Mouse (Mus musculus): ENCODE results near the gene Crybg1. TPM values are rescaled to one million over a fixed set of nuclear protein-coding genes. Genes with fewer than 3 reads are reported as not detected.

Gene Crybg1
- total RNA-seq, 2 experiments from 2014 or later, result 0.42 to 0.48 TPM

DNA sequence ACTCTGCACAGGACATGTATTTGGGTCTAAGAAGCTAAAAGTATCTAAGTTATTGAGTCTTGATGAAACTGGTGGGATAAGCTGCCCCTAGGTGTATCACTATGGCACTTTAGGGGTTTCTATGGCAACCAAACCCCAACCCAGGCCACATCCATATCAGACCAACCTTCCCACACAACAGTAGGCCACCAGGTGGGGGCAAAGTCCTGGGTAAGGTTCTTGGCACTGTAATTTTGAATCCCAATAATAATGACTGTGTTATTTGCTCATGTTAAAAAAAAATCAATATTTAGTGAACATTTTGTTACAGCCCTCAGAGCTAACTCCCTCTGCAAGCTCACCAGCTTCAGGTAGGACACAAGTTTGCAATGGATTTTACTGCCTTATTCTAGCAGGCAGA lies 38.2 kb downstream of the Crybg1 start:
- intact Hi-C loops (cut with DNase I), result no loop called here
- no peak for DNase-seq

DNA sequence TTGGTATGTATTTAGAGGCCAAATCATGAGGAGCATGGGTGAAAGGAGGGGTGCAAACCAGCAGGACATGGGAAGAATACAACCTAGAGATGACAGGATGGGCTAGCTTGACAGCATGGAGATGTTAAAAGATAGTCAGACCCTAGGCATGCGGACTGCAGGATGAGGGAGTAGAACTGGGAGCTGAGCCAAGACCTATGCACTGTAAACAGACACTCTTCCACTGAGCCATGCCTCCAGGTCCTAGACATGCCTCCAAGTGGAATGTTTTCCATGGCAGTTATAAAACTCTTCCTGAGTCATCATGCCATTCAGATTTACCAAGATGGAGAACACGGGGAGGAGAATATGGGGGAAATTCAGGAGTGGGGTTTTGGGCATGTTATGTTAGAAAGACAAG lies 53.9 kb downstream of the Crybg1 start:
- intact Hi-C loops (cut with DNase I), result no loop called here
- DNase-seq, result no peak

DNA sequence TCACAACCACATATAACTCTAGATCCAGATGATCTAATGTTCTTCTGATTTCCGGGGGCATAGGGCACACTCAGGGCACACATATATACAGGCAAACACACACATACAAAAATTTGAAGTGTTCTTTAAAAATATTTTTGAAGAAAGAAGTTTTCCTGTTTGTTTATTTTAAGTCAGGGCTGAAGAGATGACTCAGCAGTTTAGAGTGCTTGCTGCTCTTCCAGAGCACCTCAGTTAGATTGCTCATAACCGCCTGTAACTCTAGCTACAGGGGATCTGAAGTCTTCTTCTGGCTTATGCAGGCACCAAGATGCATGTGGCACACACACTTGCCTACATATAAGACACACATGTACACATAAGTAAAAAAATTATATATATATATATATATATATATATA lies 56.9 kb downstream of the Crybg1 start:
- intact Hi-C loops (cut with DNase I), result no loop called here
- no peak for DNase-seq

DNA sequence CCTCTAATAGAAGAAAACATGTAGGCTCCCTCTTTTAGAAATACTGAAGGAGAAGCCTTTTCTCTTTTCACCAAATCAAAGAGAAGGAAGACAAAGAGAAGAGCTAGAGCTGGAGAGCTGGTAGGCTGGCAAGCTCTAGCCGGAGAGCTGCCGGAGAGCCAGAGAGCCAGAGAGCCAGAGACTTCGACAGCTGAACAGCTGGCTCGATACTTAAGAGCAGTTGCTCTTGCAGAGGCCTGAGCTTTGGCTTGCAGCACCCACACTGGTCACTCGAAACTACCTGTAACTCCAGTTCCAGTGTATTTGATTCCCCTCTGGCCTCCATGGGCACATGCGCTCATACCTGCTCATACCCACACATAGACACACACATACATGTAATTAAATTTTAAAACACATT lies 68.3 kb downstream of the Crybg1 start:
- DNase-seq, result no peak
- intact Hi-C loops (cut with DNase I), result no loop called here

DNA sequence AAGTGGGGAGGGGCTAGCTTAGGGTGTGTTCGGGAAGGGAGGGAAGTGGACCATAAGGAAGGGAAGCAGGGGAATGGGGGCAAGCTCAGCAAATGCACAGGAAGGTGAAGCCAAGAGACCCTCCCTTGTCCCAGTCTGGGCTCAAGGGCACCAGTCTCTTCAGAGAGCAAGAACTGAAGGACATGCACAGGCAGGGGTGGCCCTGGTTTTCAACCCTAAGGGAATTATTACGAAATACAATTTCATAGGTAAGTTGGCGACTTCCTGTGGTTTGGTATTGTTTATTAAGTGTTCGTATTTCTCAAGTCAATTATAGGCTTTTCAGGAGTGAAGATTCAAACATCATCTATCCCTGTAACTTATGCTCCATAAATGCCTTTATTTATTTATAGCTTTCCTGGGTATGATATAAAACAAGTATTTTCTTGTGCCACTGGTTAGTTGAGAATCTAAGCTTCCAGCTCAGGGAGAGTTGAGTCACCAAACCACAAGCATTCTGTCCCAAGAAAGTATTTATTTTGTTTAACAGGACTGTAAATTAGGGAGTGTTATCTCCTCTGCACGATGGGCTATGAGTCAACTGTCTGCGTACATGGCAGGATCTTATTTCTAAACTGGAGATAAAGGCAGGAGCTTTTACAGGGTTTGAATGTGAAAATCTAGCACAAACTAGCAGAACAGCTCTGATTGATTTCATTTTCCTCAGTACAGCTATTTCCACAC lies 69.7 kb downstream of the Crybg1 start:
- DNase-seq, result no peak
- intact Hi-C loops (cut with DNase I), result loop anchor here (10.0 kb wide), 1 partner anchor 504 kb away; the partner anchor contains the start of gene Cd24a

DNA sequence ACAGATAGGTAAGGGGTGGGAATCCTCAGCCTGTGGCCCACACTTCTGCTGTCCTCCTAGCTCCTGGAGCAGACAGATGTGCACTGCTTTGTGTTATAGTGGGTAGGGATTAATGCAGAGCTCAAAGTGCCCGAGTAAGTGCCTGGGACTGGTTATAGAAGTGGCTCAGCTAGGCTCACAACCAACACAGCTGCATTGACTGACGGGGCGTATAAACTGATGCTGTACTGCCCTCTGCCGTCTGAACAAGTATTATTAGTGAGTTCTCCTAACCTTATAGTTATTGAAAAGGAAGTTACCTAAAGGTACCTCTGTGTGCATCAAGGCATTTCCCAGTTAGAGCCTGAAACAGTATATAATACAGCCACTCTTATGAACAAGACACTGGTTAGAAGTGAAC lies 77.6 kb downstream of the Crybg1 start:
- DNase-seq, result peak; percentile 61
- intact Hi-C loops (cut with DNase I), result loop anchor here (5.0 to 10.0 kb wide), 2 partner anchors 119 to 496 kb away; partner anchors contain the start of gene Cd24a

DNA sequence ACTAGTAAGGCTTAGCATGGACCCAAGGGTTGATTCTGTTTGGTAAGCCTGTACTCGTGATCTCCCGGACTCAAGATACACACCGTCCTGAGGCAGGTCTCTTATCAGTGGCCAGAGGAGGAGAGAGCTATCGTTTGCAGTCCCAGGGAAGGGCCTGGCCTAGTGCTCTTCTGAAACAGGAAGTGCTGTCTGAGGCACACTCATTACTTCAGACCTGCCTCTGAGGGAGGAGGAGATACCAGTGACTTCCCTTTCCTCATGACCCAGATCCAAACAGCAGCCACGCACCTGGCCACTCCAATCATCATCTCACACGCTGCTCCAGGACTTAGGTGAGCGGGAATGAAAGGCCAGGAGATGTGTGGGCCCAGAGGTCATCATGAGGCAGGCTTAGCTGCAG lies 79.5 kb downstream of the Crybg1 start:
- intact Hi-C loops (cut with DNase I), result no loop called here
- no peak for DNase-seq

DNA sequence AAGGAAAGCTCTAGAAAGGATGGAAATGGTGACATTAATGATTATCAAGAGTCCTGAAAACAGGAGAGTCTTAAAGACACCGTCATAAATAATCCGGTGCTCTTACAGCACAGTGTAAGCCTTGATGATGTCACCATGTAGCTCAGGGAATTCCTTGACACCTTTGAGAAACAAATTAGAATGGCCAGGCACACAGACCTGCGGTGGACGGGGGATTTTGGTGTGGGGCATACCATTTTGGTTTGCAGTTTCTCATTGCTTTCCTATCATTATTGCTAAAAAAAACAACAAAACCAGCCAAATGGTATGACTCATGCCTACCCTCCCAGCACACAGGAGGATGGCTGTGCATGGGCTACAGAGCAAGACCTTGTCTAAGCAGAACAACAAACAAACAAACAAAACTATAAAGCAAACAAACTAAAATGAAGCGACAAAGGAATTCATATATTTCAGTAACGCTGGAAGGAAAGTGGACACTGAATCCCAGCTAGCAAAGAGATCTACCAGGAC lies 82.7 kb downstream of the Crybg1 start:
- no peak for DNase-seq
- intact Hi-C loops (cut with DNase I), result no loop called here

DNA sequence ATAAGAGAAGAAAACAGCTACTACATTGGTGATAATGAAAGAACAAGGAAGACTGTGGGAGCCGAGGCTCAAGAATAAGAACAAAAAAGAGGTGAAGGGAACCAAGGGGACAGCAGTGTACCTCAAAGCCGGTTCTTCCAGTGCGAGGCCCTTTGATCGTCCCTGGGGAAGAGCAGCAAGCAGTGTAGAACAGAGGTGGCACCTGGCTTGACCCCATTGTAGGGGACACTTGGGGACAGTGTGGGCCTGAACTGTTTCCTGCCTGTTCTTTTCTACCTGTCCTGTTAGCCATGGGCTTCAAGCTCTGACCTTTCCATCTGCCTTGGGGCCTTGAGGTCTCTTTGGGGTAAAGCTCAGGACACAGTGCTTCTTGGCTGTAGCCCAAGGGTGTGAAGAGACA lies 85.7 kb downstream of the Crybg1 start:
- no peak for DNase-seq
- intact Hi-C loops (cut with DNase I), result no loop called here

DNA sequence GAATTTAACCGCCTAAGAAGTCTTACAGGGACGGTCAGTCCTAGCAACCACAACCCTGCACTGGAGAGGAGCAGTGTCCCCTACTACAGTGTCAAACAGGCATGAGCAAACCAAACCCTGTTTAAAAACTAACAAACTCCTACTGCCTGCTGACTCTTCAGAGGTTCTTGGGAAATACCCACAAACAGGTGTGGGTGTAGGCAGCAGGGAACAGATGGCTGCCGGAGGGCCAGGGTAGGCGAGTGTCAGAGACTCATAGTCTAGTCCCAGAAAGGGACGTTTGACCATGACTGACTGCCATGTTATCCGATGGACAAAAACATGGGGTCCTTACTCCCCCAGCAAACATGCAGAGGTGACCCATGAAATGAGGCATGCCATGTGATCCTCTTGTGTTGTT lies 97.7 kb downstream of the Crybg1 start:
- DNase-seq, result no peak
- intact Hi-C loops (cut with DNase I), result no loop called here

DNA sequence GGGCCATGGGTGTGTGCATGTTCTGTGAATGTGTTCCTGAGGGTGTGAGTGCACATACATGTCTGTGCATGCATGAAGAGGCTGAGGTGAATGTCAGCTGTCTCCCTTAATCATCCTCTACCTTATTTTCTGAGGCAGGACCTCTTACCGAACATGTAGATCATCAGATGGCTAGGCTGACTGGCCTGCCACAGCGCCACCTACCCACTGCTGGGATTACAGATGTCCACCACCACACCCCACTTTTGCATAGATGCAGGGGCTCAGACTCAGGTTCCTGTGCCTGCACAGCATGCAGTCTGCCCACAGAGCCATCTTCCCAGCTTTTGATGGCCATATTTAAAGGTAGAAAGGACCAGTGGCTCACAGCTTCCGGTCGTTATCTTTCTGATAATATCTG lies 103.9 kb downstream of the Crybg1 start:
- intact Hi-C loops (cut with DNase I), result no loop called here
- no peak for DNase-seq

DNA sequence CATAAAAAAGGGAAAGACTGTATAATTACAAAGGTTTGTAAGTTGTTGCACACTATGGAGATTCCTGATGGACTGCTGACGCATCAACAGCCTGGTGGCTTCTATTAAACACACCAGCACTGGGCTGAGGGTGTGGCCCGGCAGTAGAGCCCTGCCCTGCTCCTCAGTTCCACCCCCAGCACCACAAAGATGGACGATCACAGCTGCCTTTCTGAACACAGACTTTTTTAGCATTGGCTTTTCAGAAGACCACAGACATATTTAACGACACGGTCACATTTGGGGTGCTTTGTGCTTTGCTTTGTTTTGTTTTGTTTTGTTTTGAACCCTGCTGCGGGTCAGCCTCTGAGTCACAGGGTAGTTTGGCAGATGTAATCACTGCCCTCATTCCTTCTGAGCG lies 105.0 kb downstream of the Crybg1 start:
- DNase-seq, result no peak
- intact Hi-C loops (cut with DNase I), result no loop called here

DNA sequence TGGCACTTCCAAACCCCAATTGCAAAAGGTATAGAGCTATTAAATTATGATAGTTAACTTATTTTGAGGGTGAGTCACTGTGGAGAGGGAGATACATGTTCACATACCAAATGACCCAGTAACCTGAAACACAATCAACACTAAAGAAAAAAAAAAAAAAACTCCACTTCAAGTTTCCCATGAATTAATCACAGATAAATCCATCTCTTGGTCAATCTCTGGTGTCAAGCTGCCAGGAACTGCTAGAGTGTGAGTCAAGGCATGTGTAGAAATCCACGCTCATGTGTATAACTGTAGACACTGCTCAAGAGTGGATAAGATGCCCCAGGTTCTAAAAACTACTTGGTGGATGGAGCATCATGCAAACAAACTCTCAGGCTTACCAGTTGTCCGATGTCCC lies 109.5 kb downstream of the Crybg1 start:
- intact Hi-C loops (cut with DNase I), result no loop called here
- no peak for DNase-seq

DNA sequence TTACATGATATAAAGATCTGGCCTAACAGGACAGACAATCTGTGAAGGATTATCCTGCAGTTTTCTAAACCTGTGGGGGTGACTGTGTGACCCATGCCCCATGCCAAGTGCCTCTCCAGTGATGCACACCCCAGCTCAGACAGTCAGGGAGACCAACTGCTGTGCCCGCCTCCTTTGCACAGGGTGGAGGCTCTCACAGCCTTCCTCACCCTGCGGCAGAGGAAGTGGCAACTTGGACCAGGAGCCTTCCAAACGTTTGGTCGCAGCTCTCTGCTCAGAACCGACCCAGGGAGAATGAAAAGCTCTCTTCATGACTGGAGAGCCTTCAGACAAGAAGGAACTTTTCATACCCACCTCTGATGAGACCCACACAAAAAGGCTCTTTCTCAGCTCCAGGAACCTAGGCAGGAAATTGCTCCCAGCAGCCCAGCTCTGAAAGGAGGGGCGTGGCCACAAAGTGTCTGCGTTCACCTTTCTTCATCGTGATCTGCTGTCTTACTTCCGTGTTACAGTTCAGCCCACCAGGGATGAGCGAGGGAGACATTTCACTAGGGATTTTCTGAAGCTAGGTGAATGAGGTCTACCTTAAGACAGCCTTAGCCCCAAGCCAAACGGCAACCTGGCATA lies 110.6 kb downstream of the Crybg1 start:
- intact Hi-C loops (cut with DNase I), result no loop called here
- DNase-seq, result no peak

DNA sequence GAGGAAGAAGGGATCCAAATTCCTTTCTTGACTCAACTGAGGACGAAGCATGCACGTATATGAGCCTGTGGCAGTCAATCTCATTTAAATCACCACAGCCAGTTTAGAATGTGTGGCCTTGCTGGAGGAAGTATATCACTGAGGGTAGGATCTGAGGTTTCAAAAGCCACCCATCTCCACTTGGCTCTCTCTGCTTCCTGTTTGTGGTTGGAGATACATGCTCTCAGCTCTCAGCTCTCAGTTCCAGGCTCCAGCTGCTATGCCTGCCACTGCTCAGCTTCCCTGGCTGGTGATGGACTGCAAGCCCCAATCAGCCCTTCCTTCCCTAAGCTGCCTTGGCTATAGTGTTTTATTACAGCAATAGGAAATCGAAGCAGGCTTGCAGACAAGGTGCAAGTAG lies 119.1 kb downstream of the Crybg1 start:
- intact Hi-C loops (cut with DNase I), result no loop called here
- no peak for DNase-seq

DNA sequence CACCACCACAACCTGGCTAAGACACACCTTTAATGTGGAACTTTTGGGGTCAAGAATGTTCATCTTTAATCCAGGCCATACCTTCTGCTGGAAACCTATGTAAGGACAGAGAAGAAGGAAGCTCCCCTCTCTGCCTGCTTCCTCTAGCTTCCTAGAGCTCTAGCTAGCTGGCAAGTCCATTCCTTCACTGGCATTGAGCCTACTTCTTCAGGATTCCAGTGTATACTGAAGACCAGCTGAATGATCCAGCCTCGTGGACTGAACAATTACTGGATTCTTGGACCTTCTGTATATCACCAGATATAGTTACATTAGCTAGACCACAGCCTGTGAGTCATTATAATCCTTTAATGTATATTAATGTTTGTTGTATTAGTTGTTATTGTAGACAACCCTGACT lies 121.4 kb downstream of the Crybg1 start:
- no peak for DNase-seq
- intact Hi-C loops (cut with DNase I), result no loop called here

DNA sequence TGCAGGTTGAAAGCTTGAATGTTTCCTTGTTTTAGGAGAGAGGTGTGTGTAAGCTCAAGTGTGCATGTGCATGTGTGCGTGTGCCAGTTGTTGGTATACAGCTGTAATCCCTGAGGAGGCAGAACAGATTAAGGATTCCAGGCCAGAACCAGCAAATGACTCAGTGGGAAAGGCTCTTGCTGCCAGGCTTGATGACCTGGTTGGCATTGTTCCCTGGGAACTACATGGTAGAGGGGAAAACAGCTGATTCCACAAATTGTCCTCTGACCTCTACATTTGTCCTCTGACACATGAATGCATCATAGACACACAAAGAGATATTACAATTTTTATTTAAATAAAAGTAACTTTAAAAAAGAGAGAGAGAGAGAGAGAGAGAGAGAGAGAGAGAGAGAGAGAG lies 122.5 kb downstream of the Crybg1 start:
- intact Hi-C loops (cut with DNase I), result no loop called here
- DNase-seq, result no peak

DNA sequence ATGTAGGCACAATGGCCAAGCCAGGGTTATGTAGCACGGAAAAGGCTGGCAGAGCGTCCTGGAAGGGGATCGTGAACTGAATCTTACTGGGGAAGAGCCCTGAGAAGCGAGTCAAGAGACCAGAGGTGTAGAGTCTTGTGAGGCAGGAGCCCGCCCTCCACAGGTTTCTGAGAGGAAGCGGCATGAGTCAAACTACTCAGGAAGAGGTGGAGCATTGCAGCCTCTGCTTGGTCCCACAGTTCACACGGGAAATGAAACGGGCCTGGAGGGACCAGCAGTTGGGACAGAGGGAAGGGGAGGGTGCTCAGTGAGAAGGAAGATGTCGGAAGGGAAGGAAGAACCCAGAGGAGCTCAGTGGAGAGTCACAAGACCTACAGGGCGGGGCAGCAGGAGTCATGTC lies 123.9 kb downstream of the Crybg1 start:
- intact Hi-C loops (cut with DNase I), result no loop called here
- no peak for DNase-seq

DNA sequence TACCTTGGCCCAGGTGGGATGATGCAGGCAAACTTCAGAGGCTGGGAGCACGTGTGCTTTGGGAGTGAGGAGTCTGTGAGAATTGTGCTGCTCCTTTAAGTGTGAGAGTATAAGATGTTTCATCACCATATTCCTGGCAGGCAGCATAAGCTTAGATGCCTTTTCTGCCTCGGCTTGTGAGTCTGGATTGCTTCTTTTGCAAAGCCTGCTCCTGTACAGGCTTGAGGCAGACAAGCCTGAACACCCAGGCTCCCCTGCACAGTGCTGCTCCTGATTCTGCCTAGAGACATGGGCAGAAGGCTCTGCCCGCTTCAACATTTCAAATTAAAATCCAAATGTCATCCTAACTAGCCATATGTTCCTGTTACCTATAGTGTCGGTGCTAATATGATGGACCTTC lies 128.5 kb downstream of the Crybg1 start:
- intact Hi-C loops (cut with DNase I), result no loop called here
- DNase-seq, result no peak

DNA sequence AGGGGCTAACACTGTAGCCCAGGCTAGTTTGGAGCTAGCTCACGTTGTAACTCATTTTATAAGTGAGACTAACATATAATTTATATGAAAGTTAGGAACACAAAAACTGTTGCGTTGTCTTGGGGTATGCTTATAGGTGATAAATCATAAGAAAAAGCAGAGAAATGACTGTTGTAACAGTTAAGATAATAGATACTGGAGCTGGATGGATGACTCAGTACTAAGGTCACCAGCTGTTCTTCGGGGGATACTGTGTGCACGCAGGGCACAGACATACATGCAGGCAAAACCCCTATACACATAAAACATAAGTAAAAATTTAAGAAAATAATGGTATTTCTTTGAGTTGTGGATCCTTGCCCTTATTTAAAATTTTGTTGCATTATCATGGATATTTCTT lies 130.1 kb downstream of the Crybg1 start:
- intact Hi-C loops (cut with DNase I), result no loop called here
- no peak for DNase-seq

DNA sequence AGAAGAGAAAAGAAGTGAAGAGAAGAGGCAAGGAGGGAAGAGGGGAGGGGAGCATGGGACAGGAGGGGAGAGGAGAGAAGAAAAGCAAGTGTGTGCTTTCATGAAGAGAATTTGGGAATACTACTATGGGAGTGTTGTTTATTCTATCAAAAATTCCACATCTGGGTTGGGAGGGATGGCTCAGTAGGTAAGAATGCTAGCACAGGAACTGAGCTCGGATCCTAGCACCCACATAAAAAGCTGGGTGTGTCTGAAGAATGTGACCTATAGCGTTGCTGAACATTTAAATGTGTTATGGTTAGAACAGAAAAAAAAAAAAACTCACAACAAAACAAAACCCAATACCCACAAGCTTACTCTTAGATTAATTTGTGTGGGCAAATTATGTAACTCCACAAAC lies 133.0 kb downstream of the Crybg1 start:
- no peak for DNase-seq
- intact Hi-C loops (cut with DNase I), result no loop called here

DNA sequence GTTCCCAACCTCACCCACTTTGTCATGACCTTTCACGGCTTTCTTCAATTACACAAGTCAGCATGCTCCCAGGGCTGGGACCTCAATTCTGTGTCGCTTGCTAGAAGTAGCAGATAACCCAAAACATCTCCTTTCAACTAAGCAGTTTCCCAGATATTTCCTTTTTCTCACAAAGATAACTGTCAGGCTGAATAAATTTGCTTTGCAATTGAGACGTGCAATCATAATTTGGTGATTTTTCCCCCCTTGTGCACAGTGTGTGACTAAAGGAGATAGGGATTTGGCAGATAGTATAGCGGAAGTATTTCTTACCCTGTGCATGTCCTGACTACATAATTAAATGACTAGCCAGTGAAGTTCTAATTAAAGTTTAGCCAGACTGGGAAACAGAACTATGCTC lies 134.8 kb downstream of the Crybg1 start:
- intact Hi-C loops (cut with DNase I), result no loop called here
- DNase-seq, result no peak

DNA sequence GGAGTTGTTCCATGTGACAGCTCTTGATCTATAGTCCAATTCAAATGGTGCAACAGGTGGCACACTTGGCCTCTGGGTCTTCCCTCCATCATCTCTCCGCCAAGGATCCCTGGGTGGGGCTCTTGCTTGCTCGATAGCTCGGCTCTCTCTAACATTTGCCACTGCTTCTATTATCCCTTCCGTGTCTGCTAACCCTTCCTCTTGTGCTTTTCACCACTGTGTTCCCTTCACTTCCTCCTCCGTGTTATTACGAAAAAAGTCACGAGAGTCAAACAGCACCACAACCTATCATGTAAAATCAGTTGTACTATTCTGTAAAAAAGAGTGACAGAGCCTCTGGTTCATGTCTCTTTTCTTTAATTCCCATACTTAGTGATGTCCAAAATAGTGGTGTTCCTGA lies 137.2 kb downstream of the Crybg1 start:
- no peak for DNase-seq
- intact Hi-C loops (cut with DNase I), result no loop called here
